Mouse (Mus musculus): ENCODE measurements around the gene Vmn2r115.
"Not testable (repeated sequence)": the region's sequence is repeated elsewhere in the genome, so short reads cannot be mapped to it uniquely, and the experiment has no call there.

Gene Vmn2r115

DNA sequence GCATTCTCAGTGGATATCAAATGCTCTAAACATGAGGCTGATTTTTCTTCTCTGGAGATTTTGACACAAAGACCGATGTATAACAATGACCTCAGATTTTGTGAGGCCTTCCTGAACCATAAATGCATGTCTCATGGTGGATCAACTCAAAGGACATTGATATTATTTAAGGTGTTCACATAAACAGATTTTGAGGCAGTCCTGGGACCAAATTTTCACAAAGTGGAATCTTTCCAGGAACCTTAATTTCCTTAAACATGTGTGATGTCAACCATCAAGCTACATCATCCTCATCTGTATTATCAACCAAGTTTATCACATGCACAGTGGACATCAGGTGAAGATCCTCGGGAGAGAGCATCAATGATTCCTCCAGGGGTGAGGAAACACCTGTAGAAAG is at the start of gene Vmn2r115:
TSS of gene Vmn2r115 (plus strand) at position 301 of the 400 bp plus-strand sequence.
- not testable (repeated sequence) for DNase-seq (ENCODE audit: low spot score in 2 of 2)

DNA sequence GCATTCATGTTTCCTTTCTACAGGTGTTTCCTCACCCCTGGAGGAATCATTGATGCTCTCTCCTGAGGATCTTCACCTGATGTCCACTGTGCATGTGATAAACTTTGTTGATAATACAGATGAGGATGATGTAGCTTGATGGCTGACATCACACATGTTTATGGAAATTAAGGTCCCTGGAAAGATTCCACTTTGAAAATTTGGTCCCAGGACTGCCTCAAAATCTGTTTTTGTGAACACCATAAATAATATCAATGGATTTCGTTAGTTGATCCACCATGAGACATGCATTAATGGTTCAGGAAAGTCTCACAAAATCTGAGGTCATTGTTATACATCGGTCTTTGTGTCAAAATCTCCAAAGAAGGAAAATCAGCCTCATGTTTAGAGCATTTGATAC is 31.1 kb upstream of the Vmn2r115 start, which contains the start of gene Vmn2r114:
TSS of gene Vmn2r114 (minus strand) at position 101 of the 400 bp plus-strand sequence.
- not testable (repeated sequence) for DNase-seq (ENCODE audit: low spot score in 2 of 2)

DNA sequence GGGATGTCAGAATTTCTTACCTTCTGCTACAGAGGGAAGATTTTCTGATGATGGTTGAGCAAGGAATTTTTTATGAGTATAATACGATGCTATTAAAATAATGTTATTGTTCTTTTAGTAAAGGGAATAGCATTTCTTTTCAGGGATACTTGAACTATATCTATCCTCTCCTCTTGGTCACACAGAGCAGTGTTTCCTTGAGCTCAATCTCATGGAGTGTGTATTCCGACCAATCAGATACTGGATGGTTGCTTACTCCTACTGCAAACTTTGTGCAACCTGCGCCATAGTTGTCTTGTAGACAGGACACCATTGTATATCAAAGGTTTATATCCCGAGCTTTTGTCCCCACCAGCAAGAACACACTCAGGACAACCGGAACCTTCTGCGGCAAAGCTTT is 12.9 kb upstream of the Vmn2r115 start:
- DNase-seq (ENCODE audit: low spot score in 2 of 2), result no peak

- no peak for DNase-seq (ENCODE audit: low spot score in 2 of 2)
These were observed 8.1 kb downstream of the Vmn2r115 start for GRCm38 (mm10) chr17:23351644-23352043.

- DNase-seq (ENCODE audit: low spot score in 2 of 2), result not testable (repeated sequence)
These were observed 40.8 kb downstream of the Vmn2r115 start, which contains the start of gene Vmn2r116 for GRCm38 (mm10) chr17:23384304-23384703. TSS of gene Vmn2r116 (plus strand) at chr17:23384604.
